Mouse (Mus musculus) 3T3-L1 (cell line): ENCODE results near the gene Map3k20.

Experiments
- DNase-seq: peaks from one replicate; pipeline ENCODE4 v3.0.0-alpha.2; 2015; ENCODE audit warnings: low read depth, low spot score

The Map3k20 gene

GRCm38 (mm10) chr2:72285256-72285887 lies at the start of gene Map3k20:
Gene Map3k20, plus strand, starts transcription at chr2:72285637.
- peak; percentile 80 for DNase-seq

GRCm38 (mm10) chr2:72238421-72238820 lies 47.0 kb upstream of the Map3k20 start:
- no peak for DNase-seq

GRCm38 (mm10) chr2:72238925-72239324 lies 46.5 kb upstream of the Map3k20 start:
- DNase-seq, result no peak

- DNase-seq, result no peak
Observed at GRCm38 (mm10) chr2:72239456-72239855, 46.0 kb upstream of the Map3k20 start.

GRCm38 (mm10) chr2:72239993-72240392 lies 45.4 kb upstream of the Map3k20 start:
- DNase-seq, result no peak

- no peak for DNase-seq
Observed at GRCm38 (mm10) chr2:72240691-72241090, 44.7 kb upstream of the Map3k20 start.

GRCm38 (mm10) chr2:72241714-72242472 lies 43.5 kb upstream of the Map3k20 start:
- no peak for DNase-seq

GRCm38 (mm10) chr2:72242910-72243675 lies 42.3 kb upstream of the Map3k20 start:
- no peak for DNase-seq

GRCm38 (mm10) chr2:72245631-72246030 lies 39.8 kb upstream of the Map3k20 start:
- no peak for DNase-seq

- DNase-seq, result no peak
Observed at GRCm38 (mm10) chr2:72246376-72246775, 39.1 kb upstream of the Map3k20 start.

GRCm38 (mm10) chr2:72247819-72248218 lies 37.6 kb upstream of the Map3k20 start:
- DNase-seq, result no peak

GRCm38 (mm10) chr2:72252510-72253505 lies 32.6 kb upstream of the Map3k20 start:
- DNase-seq, result peak; percentile 49

- no peak for DNase-seq
Observed at GRCm38 (mm10) chr2:72253882-72254281, 31.6 kb upstream of the Map3k20 start.

- DNase-seq, result no peak
Observed at GRCm38 (mm10) chr2:72254813-72255582, 30.4 kb upstream of the Map3k20 start.

- no peak for DNase-seq
Observed at GRCm38 (mm10) chr2:72260704-72261103, 24.7 kb upstream of the Map3k20 start.

- no peak for DNase-seq
Observed at GRCm38 (mm10) chr2:72262814-72263480, 22.5 kb upstream of the Map3k20 start.

GRCm38 (mm10) chr2:72267390-72267789 lies 18.0 kb upstream of the Map3k20 start:
- no peak for DNase-seq

- no peak for DNase-seq
Observed at GRCm38 (mm10) chr2:72269651-72270341, 15.6 kb upstream of the Map3k20 start.

- peak; percentile 76 for DNase-seq
Observed at GRCm38 (mm10) chr2:72278247-72278873, 7.1 kb upstream of the Map3k20 start.
